Mouse (Mus musculus): Measurements from ENCODE around the gene Rpn1.

- TF ChIP-seq POLR2A (IDR thresholded peaks at IDR 0.05; ENCODE audit: insufficient read depth, low read depth, low read length): no peak
- TF ChIP-seq CTCF (IDR thresholded peaks at IDR 0.05): no peak
- no peak for TF ChIP-seq EP300 (IDR thresholded peaks at IDR 0.05; ENCODE audit: insufficient read depth, low read depth, low read length)
Observed at GRCm38 (mm10) chr6:88068739-88069138, 15.5 kb upstream of the Rpn1 start.

Data from heart, adult 2 months (tissue).